Mouse (Mus musculus): ENCODE results near the gene Dmwd. TPM values are rescaled to one million over a fixed set of nuclear protein-coding genes. Genes with fewer than 3 reads are reported as not detected.

Gene Dmwd
- polyA plus RNA-seq, 1 experiment from 2014 or later = 20.2 TPM

GRCm38 (mm10) chr7:19050172-19050571, 25.9 kb upstream of the Dmwd start:
- peaks cover 17% of the 10 kb centered on the region for H3K36me3 ChIP-seq (ENCODE audit: control insufficient read depth, insufficient read depth, low read length)
- no peaks in the 10 kb centered on the region for H3K9me3 ChIP-seq (ENCODE audit: control insufficient read depth, low read length)
- no peak overlapping the region for H3K4me3 ChIP-seq (ENCODE audit: low read depth, low read length)
- H3K27ac ChIP-seq (ENCODE audit: low read depth, low read length) = no peak overlapping the region
- H3K27me3 ChIP-seq (ENCODE audit: control insufficient read depth, insufficient read depth, low read length) = no peaks in the 10 kb centered on the region
- 94% methylated on average over 8 of the region's 8 CpGs for WGBS
- no peak overlapping the region for H3K9ac ChIP-seq (ENCODE audit: low read depth, low read length)
- DNase-seq (ENCODE audit: low spot score) (no peak), ATAC-seq (ENCODE audit: low FRiP score) (no peak)
- no peak overlapping the region for H3K4me2 ChIP-seq (replicated peaks; ENCODE audit: low read depth, low read length)
- no peaks in the 10 kb centered on the region for H3K4me1 ChIP-seq (replicated peaks; ENCODE audit: control insufficient read depth, insufficient read depth, low read length)

DNA sequence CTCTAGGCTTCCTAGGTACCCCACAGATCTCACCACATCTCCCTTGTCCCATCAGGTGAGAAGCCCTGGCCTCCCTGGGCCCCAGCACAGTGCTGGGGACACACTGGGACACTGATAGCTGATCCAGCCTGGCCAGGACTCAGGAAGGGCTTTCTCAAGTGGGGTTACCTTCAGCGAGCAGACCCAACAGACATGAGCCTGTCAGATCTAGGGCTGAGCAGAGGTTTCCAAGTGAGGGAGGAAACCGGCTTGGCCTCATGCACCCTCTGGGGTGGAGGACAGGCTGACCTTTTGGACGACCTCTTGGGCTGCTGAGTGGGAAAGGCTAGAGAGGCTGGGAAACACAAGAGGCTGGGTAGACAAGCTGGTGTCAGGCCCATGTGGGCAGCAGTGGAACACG, 24.9 kb upstream of the Dmwd start:
- no peak overlapping the region for H3K4me2 ChIP-seq (replicated peaks; ENCODE audit: low read depth, low read length)
- DNase-seq (ENCODE audit: low spot score) (no peak), ATAC-seq (ENCODE audit: low FRiP score) (no peak)
- no peaks in the 10 kb centered on the region for H3K27me3 ChIP-seq (ENCODE audit: control insufficient read depth, insufficient read depth, low read length)
- WGBS = 66% methylated on average over 4 of the region's 4 CpGs
- H3K4me3 ChIP-seq (ENCODE audit: low read depth, low read length) = no peak overlapping the region
- H3K4me1 ChIP-seq (replicated peaks; ENCODE audit: control insufficient read depth, insufficient read depth, low read length) = no peaks in the 10 kb centered on the region
- no peak overlapping the region for H3K27ac ChIP-seq (ENCODE audit: low read depth, low read length)
- H3K9ac ChIP-seq (ENCODE audit: low read depth, low read length) = no peak overlapping the region
- H3K9me3 ChIP-seq (ENCODE audit: control insufficient read depth, low read length) = no peaks in the 10 kb centered on the region
- H3K36me3 ChIP-seq (ENCODE audit: control insufficient read depth, insufficient read depth, low read length) = peaks cover 16% of the 10 kb centered on the region

DNA sequence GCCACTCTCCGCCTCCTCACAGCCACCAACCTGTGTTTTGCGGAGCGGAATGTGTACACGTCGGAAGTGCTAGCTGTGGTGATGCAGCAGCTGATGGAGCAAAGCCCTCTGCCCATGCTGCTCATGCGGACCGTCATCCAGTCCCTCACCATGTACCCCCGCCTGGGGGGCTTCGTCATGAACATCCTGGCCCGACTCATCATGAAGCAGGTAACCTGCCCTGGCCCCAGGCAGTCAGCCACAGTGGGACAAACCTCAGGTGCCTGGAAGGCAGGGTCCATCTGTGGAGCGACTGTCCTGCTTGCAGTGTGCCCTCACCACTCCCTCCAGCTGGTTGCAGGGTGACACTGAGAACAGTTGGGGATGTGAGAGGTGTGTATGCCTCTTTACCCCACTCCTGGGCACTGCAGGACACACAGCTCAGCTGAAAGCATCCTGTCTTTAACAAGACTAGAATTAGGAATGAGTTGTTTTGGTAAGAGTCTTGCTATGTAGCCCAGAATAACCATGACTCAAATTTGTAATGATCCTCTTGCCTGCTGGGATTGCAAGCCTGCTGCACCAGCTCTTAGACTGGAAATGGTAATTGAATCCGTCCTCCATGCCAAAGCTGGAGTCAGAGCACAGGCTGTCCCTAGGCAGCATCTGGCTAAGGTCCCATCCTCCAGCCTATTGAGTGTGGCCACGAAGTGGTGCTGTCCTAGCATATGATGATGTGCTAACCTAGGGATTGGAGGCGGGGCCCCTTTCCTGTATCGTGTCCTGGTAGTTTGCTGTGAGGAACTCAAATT, 23.5 kb upstream of the Dmwd start:
- Histone ChIP-seq H3K4me2 (replicated peaks; ENCODE audit: low read depth, low read length) (no peak overlapping the region), H3K36me3 (ENCODE audit: control insufficient read depth, insufficient read depth, low read length) (peaks cover 14% of the 10 kb centered on the region), H3K9me3 (ENCODE audit: control insufficient read depth, low read length) (no peaks in the 10 kb centered on the region), H3K9ac (ENCODE audit: low read depth, low read length) (no peak overlapping the region), H3K4me3 (ENCODE audit: low read depth, low read length) (no peak overlapping the region), H3K4me1 (replicated peaks; ENCODE audit: control insufficient read depth, insufficient read depth, low read length) (no peaks in the 10 kb centered on the region), H3K27me3 (ENCODE audit: control insufficient read depth, insufficient read depth, low read length) (no peaks in the 10 kb centered on the region), H3K27ac (ENCODE audit: low read depth, low read length) (no peak overlapping the region)
- no peak for ATAC-seq (ENCODE audit: low FRiP score)
- 89% methylated on average over 15 of the region's 15 CpGs for WGBS
- DNase-seq (ENCODE audit: low spot score) = no peak

DNA sequence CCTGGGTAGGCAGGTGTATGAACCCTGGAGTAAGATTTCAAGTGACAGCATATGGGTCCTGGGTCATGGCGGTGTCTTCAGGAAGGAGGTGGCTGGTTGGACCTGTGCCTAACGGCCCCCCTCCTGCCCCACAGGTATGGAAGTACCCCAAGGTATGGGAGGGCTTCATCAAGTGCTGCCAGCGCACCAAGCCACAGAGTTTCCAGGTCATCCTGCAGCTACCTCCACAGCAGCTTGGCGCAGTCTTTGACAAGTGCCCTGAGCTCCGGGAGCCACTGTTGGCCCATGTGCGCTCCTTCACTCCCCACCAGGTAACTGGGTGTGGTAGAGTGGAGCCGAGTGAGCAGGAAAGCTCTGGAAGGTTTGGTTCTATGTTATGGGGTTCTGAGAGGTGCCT, 22.9 kb upstream of the Dmwd start:
- Histone ChIP-seq H3K4me2 (replicated peaks; ENCODE audit: low read depth, low read length) (no peak overlapping the region), H3K36me3 (ENCODE audit: control insufficient read depth, insufficient read depth, low read length) (peaks cover 14% of the 10 kb centered on the region), H3K27me3 (ENCODE audit: control insufficient read depth, insufficient read depth, low read length) (no peaks in the 10 kb centered on the region), H3K4me1 (replicated peaks; ENCODE audit: control insufficient read depth, insufficient read depth, low read length) (no peaks in the 10 kb centered on the region), H3K27ac (ENCODE audit: low read depth, low read length) (no peak overlapping the region), H3K9me3 (ENCODE audit: control insufficient read depth, low read length) (no peaks in the 10 kb centered on the region), H3K9ac (ENCODE audit: low read depth, low read length) (no peak overlapping the region), H3K4me3 (ENCODE audit: low read depth, low read length) (no peak overlapping the region)
- no peak for ATAC-seq (ENCODE audit: low FRiP score)
- 88% methylated on average over 7 of the region's 7 CpGs for WGBS
- DNase-seq (ENCODE audit: low spot score) = no peak

DNA sequence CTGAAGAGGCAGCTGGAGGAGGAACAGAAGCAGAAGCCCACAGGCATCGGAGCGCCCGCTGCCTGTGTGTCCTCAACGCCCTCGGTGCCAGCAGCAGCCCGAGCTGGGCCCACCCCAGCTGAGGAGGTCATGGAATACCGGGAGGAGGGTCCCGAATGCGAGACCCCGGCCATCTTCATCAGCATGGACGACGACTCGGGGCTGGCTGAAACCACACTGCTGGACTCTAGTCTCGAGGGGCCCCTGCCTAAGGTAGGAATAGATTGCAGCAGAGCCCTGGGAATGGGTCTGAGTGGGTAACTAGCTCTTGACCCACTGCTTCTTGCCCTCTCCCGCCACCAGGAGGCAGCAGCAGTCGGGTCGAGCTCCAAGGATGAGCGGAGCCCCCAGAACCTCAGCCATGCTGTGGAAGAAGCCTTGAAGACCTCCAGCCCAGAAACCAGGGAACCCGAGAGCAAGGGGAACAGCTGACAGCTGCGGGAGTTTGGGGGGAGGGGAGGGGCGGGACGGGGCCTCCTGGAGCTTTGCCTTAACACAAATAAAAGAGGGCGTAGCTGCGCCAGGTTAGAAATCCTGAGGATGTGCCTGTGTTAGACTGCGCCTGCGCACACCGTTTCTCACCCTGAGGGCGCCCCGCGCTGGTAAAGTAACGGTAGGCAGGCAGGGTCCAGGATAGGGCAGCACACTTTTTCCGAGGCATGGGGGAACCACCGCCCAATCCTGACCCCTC, 21.8 kb upstream of the Dmwd start, which contains the start of gene Rsph6a:
TSS of gene Rsph6a (plus strand) at position 644 of the 730 bp plus-strand sequence.
- Histone ChIP-seq H3K27ac (ENCODE audit: low read depth, low read length) (no peak within 1 kb of the TSS), H3K27me3 (ENCODE audit: control insufficient read depth, insufficient read depth, low read length) (no peaks in the 10 kb centered on the region), H3K4me2 (replicated peaks; ENCODE audit: low read depth, low read length) (peak within 1 kb of the TSS; percentile 43), H3K9me3 (ENCODE audit: control insufficient read depth, low read length) (no peaks in the 10 kb centered on the region), H3K9ac (ENCODE audit: low read depth, low read length) (peak within 1 kb of the TSS; percentile 46; the same call in 1 of the 2 replicates), H3K4me3 (ENCODE audit: low read depth, low read length) (peak within 1 kb of the TSS; percentile 14; the same call in 1 of the 2 replicates), H3K36me3 (ENCODE audit: control insufficient read depth, insufficient read depth, low read length) (peaks cover 10% of the 10 kb centered on the region; the same call in 1 of the 2 replicates), H3K4me1 (replicated peaks; ENCODE audit: control insufficient read depth, insufficient read depth, low read length) (no peaks in the 10 kb centered on the region)
- DNase-seq (ENCODE audit: low spot score) (peak; percentile 83), ATAC-seq (ENCODE audit: low FRiP score) (peak; percentile 80)
- WGBS = 27% methylated on average over 27 of the region's 33 CpGs

DNA sequence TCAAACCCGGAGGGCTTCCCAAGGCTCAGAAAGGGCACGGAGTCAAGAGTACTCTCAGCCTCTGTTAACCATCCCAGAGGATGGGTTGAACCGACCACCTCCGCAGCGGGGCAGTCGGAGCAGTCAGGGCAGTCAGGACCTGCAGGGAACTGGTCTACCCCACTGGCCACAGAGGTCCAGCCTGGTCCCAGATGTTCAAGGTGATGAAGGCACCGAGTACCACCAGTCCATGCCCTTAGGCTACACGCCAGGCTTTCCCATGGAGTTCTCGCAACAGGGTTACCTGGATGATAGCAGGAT, 21.3 kb upstream of the Dmwd start:
- no peaks in the 10 kb centered on the region for H3K27me3 ChIP-seq (ENCODE audit: control insufficient read depth, insufficient read depth, low read length)
- no peaks in the 10 kb centered on the region for H3K9me3 ChIP-seq (ENCODE audit: control insufficient read depth, low read length)
- no peaks in the 10 kb centered on the region for H3K4me1 ChIP-seq (replicated peaks; ENCODE audit: control insufficient read depth, insufficient read depth, low read length)
- H3K9ac ChIP-seq (ENCODE audit: low read depth, low read length) = no peak overlapping the region
- H3K36me3 ChIP-seq (ENCODE audit: control insufficient read depth, insufficient read depth, low read length) = peaks cover 9% of the 10 kb centered on the region; the same call in 1 of the 2 replicates
- H3K27ac ChIP-seq (ENCODE audit: low read depth, low read length) = no peak overlapping the region
- DNase-seq (ENCODE audit: low spot score) (no peak), ATAC-seq (ENCODE audit: low FRiP score) (peak; percentile 43)
- 63% methylated on average over 9 of the region's 9 CpGs for WGBS
- H3K4me2 ChIP-seq (replicated peaks; ENCODE audit: low read depth, low read length) = no peak overlapping the region
- no peak overlapping the region for H3K4me3 ChIP-seq (ENCODE audit: low read depth, low read length)

- Histone ChIP-seq H3K9me3 (ENCODE audit: control insufficient read depth, low read length) (no peaks in the 10 kb centered on the region), H3K36me3 (ENCODE audit: control insufficient read depth, insufficient read depth, low read length) (peaks cover 7% of the 10 kb centered on the region; the same call in 1 of the 2 replicates), H3K4me3 (ENCODE audit: low read depth, low read length) (no peak overlapping the region), H3K9ac (ENCODE audit: low read depth, low read length) (no peak overlapping the region), H3K4me1 (replicated peaks; ENCODE audit: control insufficient read depth, insufficient read depth, low read length) (no peaks in the 10 kb centered on the region), H3K27ac (ENCODE audit: low read depth, low read length) (no peak overlapping the region), H3K27me3 (ENCODE audit: control insufficient read depth, insufficient read depth, low read length) (no peaks in the 10 kb centered on the region), H3K4me2 (replicated peaks; ENCODE audit: low read depth, low read length) (no peak overlapping the region)
- ATAC-seq (ENCODE audit: low FRiP score) = peak; percentile 2; the same call in 1 of the 2 replicates
- 91% methylated on average over 8 of the region's 8 CpGs for WGBS
- no peak for DNase-seq (ENCODE audit: low spot score)
Measured at GRCm38 (mm10) chr7:19055108-19055507, 20.9 kb upstream of the Dmwd start.

DNA sequence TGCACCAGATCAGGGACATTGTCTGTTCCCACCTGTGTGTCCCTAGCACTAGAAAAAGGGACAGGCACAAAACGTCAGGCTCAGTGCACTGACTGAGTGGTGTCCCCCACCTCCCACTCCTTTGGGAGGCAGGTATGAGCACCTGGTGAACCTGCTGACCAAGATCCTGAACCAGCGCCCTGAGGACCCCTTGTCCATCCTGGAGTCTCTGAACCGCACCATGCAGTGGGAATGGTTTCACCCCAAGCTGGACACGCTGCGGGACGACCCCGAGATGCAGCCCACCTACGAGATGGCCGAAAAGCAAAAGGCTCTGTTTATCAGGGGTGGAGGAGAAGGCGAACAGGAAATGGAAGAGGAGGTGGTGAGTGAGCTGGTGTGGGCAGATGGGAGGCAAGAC, 18.6 kb upstream of the Dmwd start:
- Histone ChIP-seq H3K9ac (ENCODE audit: low read depth, low read length) (no peak overlapping the region), H3K27me3 (ENCODE audit: control insufficient read depth, insufficient read depth, low read length) (no peaks in the 10 kb centered on the region), H3K36me3 (ENCODE audit: control insufficient read depth, insufficient read depth, low read length) (0 out of 2 replicates have a peak, but pooled peaks cover 1% of the 10 kb centered on the region), H3K4me3 (ENCODE audit: low read depth, low read length) (no peak overlapping the region), H3K4me1 (replicated peaks; ENCODE audit: control insufficient read depth, insufficient read depth, low read length) (no peaks in the 10 kb centered on the region), H3K9me3 (ENCODE audit: control insufficient read depth, low read length) (no peaks in the 10 kb centered on the region), H3K4me2 (replicated peaks; ENCODE audit: low read depth, low read length) (no peak overlapping the region), H3K27ac (ENCODE audit: low read depth, low read length) (no peak overlapping the region)
- no peak for ATAC-seq (ENCODE audit: low FRiP score)
- 88% methylated on average over 10 of the region's 10 CpGs for WGBS
- DNase-seq (ENCODE audit: low spot score) = no peak

- Histone ChIP-seq H3K36me3 (ENCODE audit: control insufficient read depth, insufficient read depth, low read length) (no peaks in the 10 kb centered on the region), H3K27me3 (ENCODE audit: control insufficient read depth, insufficient read depth, low read length) (peaks cover 25% of the 10 kb centered on the region), H3K27ac (ENCODE audit: low read depth, low read length) (no peak overlapping the region), H3K4me2 (replicated peaks; ENCODE audit: low read depth, low read length) (no peak overlapping the region), H3K4me1 (replicated peaks; ENCODE audit: control insufficient read depth, insufficient read depth, low read length) (no peaks in the 10 kb centered on the region), H3K4me3 (ENCODE audit: low read depth, low read length) (no peak overlapping the region), H3K9me3 (ENCODE audit: control insufficient read depth, low read length) (no peaks in the 10 kb centered on the region), H3K9ac (ENCODE audit: low read depth, low read length) (no peak overlapping the region)
- DNase-seq (ENCODE audit: low spot score) (no peak), ATAC-seq (ENCODE audit: low FRiP score) (no peak)
- WGBS = 53% methylated on average over 8 of the region's 13 CpGs
Measured at GRCm38 (mm10) chr7:19065896-19066295, 10.1 kb upstream of the Dmwd start.
